Mouse (Mus musculus) thymus, adult 2 months (tissue): ENCODE measurements around the gene Tekt5.

Source experiments
- CTCF ChIP-seq: fragments of 200-500 bp; IDR thresholded peaks from 2 replicates; pipeline ENCODE4 v1.5.1; 2012; ENCODE audit warnings: mild to moderate bottlenecking, control low read depth, low read length, moderate library complexity, borderline replicate concordance; ENCODE audit not compliant: control insufficient read depth, poor library complexity, insufficient read depth; ENCODE audit errors: extremely low read depth
- POLR2A ChIP-seq: fragments of 200-500 bp; IDR thresholded peaks from 2 replicates; pipeline ENCODE4 v1.6.1; 2012; ENCODE audit warnings: mild to moderate bottlenecking, low read length, control low read depth, moderate library complexity; ENCODE audit not compliant: control insufficient read depth, poor library complexity, insufficient read depth; ENCODE audit errors: extremely low read depth

GRCm38 (mm10) chr16:10379531-10379930 is 15.8 kb downstream of the Tekt5 start:
- no peak for TF ChIP-seq CTCF
- no peak for TF ChIP-seq POLR2A
